Mouse (Mus musculus) CD8-positive naive resting alpha-beta T cell, adult 2 months (primary cell): ENCODE results near the gene Pak1.

Experiments used
- DNase-seq, 2 experiments: peaks; one replicate each; pipeline ENCODE4 v3.0.0; 2022; ENCODE audit warnings: low read depth in 2 of 2, low spot score in 2 of 2

Pak1 gene

GRCm38 (mm10) chr7:97788190-97788668 is at the start of gene Pak1:
TSS of gene Pak1 (plus strand) at chr7:97788541.
- peak; percentile 66 to 74 for DNase-seq

GRCm38 (mm10) chr7:97740948-97741347 is 47.4 kb upstream of the Pak1 start:
- DNase-seq: no peak

GRCm38 (mm10) chr7:97741756-97742291 is 46.5 kb upstream of the Pak1 start:
- no peak for DNase-seq

- peak; percentile 19 to 57 for DNase-seq
These were observed 43.0 kb upstream of the Pak1 start for GRCm38 (mm10) chr7:97745299-97745698.

GRCm38 (mm10) chr7:97747176-97747707 is 41.1 kb upstream of the Pak1 start:
- DNase-seq: no peak

- peak; percentile 59 to 74 for DNase-seq
These were observed 40.4 kb upstream of the Pak1 start for GRCm38 (mm10) chr7:97747787-97748497.

GRCm38 (mm10) chr7:97748527-97749206 is 39.7 kb upstream of the Pak1 start:
- DNase-seq: peak; percentile 26 to 45

- DNase-seq: peak; percentile 36 to 56
These were observed 38.8 kb upstream of the Pak1 start for GRCm38 (mm10) chr7:97749207-97750190.

GRCm38 (mm10) chr7:97756967-97757881 is 31.1 kb upstream of the Pak1 start:
- DNase-seq: no peak

- no peak for DNase-seq
These were observed 23.8 kb upstream of the Pak1 start for GRCm38 (mm10) chr7:97764591-97764990.

GRCm38 (mm10) chr7:97765181-97765962 is 23.0 kb upstream of the Pak1 start:
- no peak for DNase-seq

GRCm38 (mm10) chr7:97765963-97766347 is 22.4 kb upstream of the Pak1 start:
- DNase-seq: no peak

- no peak for DNase-seq
These were observed 21.8 kb upstream of the Pak1 start for GRCm38 (mm10) chr7:97766406-97767166.

- no peak for DNase-seq
These were observed 20.5 kb upstream of the Pak1 start for GRCm38 (mm10) chr7:97767841-97768240.

- DNase-seq: no peak
These were observed 19.3 kb upstream of the Pak1 start for GRCm38 (mm10) chr7:97769020-97769419.

GRCm38 (mm10) chr7:97770841-97771620 is 17.3 kb upstream of the Pak1 start:
- no peak for DNase-seq

- DNase-seq: no peak
These were observed 13.0 kb upstream of the Pak1 start for GRCm38 (mm10) chr7:97775380-97775779.
